Mouse (Mus musculus): ENCODE data around the gene Ppp1r16b.

GRCm38 (mm10) chr2:158722991-158723551 lies 57.9 kb downstream of the Ppp1r16b start:
- no peak for TF ChIP-seq POLR2AphosphoS5 (IDR thresholded peaks at IDR 0.05; ENCODE audit: insufficient replicate concordance, low read depth, low read length)
- TF ChIP-seq CTCF (IDR thresholded peaks at IDR 0.05; ENCODE audit: low read depth, low read length): no peak
- no peak for TF ChIP-seq GATA1 (IDR thresholded peaks at IDR 0.05; ENCODE audit: borderline replicate concordance, low read length)
